Mouse (Mus musculus) midbrain, embryonic 16.5 days (tissue): ENCODE data around the gene Abca16. TPM values are rescaled to one million over a fixed set of nuclear protein-coding genes. Genes with fewer than 3 reads are reported as not detected.

Experiments
- ATAC-seq: fragments of 200-750 bp; cut with Nextera tagmentation; 2 replicates; pipeline ENCODE4 v1.8.0; 2017; ENCODE audit warnings: moderate TSS enrichment
- H3K27ac ChIP-seq: fragments of 300-500 bp; sonication (generic); 2 replicates; pipeline ENCODE4 v1.5.1; 2014; ENCODE audit warnings: mild to moderate bottlenecking, low read length, mixed read lengths
- H3K27me3 ChIP-seq: fragments of 300-500 bp; sonication (generic); 2 replicates; pipeline ENCODE4 v1.6.1; 2014; ENCODE audit warnings: low read depth, low read length, mixed read lengths; ENCODE audit not compliant: control insufficient read depth, insufficient read depth
- H3K36me3 ChIP-seq: fragments of 300-500 bp; sonication (generic); 2 replicates; pipeline ENCODE4 v1.6.1; 2014; ENCODE audit warnings: mild to moderate bottlenecking, low read length, moderate library complexity, mixed read lengths; ENCODE audit not compliant: control insufficient read depth, insufficient read depth
- H3K4me1 ChIP-seq: fragments of 300-500 bp; sonication (generic); 2 replicates; pipeline ENCODE4 v1.6.1; 2014; ENCODE audit warnings: mild to moderate bottlenecking, low read length, mixed read lengths; ENCODE audit not compliant: control insufficient read depth, insufficient read depth
- H3K4me2 ChIP-seq: fragments of 300-500 bp; sonication (generic); 2 replicates; pipeline ENCODE4 v1.6.1; 2014; ENCODE audit warnings: mild to moderate bottlenecking, low read length, mixed read lengths
- H3K4me3 ChIP-seq: fragments of 300-500 bp; sonication (generic); 2 replicates; pipeline ENCODE4 v1.5.1; 2014; ENCODE audit warnings: low read depth, mild to moderate bottlenecking, low read length, moderate library complexity, mixed read lengths
- H3K9ac ChIP-seq: fragments of 300-500 bp; sonication (generic); 2 replicates; pipeline ENCODE4 v1.6.1; 2014; ENCODE audit warnings: low read depth, low read length, mixed read lengths
- H3K9me3 ChIP-seq: fragments of 300-500 bp; sonication (generic); replicated peaks from 2 replicates; pipeline ENCODE4 v1.6.1; 2014; ENCODE audit warnings: mild to moderate bottlenecking, low read length, mixed read lengths; ENCODE audit not compliant: control insufficient read depth, poor library complexity, severe bottlenecking
- WGBS: fragments of 180-500 bp; shearing (Covaris S2); extraction: QIAGEN DNeasy Blood & Tissue Kit; methylation state at CpG from one replicate; pipeline ENCODE4 v1.1.7; 2014; 5-methylcytosine and 5-hydroxymethylcytosine counted together
- polyA plus RNA-seq: library from polyadenylated mRNA; unstranded; fragments of >200 nt; fragmentation: Nextera tagmentation; extraction: Ambion mirVana; gene quantifications from 2 replicates; pipeline ENCODE4 v1.2.1, GENCODE M21; 2015

The Abca16 gene
- polyA plus RNA-seq, 1 experiment from 2014 or later = not detected

DNA sequence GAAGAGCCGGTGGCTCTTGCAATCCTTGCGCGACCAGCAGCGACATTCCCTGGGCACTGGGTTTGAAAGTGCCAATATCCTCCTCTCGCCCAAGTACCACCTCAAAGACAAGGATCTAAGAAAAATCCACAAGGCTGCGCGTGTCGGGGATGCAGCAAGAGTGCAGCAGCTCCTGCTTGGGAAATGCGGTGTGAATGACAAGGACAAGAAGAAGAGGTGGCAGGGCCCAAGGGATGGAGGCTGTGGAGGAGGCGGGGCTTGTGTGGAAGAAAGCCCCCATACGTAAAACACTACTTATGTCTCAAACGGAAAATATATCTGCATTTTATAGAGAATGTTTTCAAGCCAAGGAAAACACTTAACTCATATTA lies 143.7 kb downstream of the Abca16 start:
- no peaks in the 10 kb centered on the region for H3K36me3 ChIP-seq
- H3K4me1 ChIP-seq = no peaks in the 10 kb centered on the region
- H3K9ac ChIP-seq = peak overlapping the region; percentile 51; the same call in 1 of the 2 replicates
- peak overlapping the region; percentile 69 for H3K27ac ChIP-seq
- H3K9me3 ChIP-seq = no peaks in the 10 kb centered on the region
- 44% methylated on average over 12 of the region's 12 CpGs for WGBS
- H3K27me3 ChIP-seq = no peaks in the 10 kb centered on the region
- ATAC-seq = peak; percentile 78
- H3K4me2 ChIP-seq = peak overlapping the region; percentile 65
- H3K4me3 ChIP-seq = peak overlapping the region; percentile 41

DNA sequence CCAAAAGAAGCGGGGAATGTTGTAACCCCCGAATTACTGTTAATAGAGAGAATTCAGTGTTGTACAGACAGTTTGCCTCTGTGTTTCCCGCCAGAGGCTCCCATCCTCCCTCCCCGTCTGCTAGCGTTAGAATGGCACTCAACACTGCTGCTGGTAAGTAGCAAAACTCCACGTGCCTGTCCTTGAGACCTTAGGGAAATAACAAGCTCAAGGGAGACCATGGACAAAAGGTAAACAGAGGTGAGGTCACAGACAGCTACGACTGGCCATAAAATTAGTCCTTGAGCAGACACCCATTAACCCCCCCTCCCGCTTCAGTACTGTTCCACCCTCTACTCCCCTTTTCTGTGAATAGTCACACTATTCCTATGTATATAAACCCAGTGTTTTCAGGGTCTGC lies 157.9 kb downstream of the Abca16 start:
- Histone ChIP-seq H3K9me3 (no peaks in the 10 kb centered on the region), H3K9ac (no peak overlapping the region), H3K27me3 (no peaks in the 10 kb centered on the region), H3K4me3 (no peak overlapping the region), H3K36me3 (no peaks in the 10 kb centered on the region), H3K4me2 (no peak overlapping the region), H3K27ac (no peak overlapping the region), H3K4me1 (no peaks in the 10 kb centered on the region)
- WGBS = 84% methylated on average over 8 of the region's 8 CpGs
- ATAC-seq = no peak

DNA sequence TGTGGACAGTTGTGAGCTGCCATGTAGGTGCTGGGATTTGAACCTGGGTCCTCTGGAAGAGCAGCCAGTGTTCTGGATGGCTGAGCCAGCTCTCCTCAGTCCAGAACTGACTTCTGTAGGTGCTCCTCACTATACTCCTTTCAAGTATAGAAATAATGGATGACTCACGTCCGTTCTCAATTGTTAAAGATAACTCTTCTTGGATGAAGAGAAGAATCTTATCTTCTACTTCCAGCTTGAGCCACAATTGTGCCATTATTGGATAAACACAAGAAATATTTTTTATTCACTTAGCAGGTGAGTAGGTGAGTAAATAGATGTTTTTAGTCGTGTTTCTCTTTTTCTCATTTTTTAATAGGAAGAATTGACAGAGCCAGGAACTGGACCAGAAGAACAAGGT lies 167.1 kb downstream of the Abca16 start:
- no peak overlapping the region for H3K4me2 ChIP-seq
- ATAC-seq = no peak
- no peak overlapping the region for H3K27ac ChIP-seq
- no peaks in the 10 kb centered on the region for H3K27me3 ChIP-seq
- no peaks in the 10 kb centered on the region for H3K4me1 ChIP-seq
- H3K36me3 ChIP-seq = no peaks in the 10 kb centered on the region
- H3K4me3 ChIP-seq = no peak overlapping the region
- H3K9me3 ChIP-seq = no peaks in the 10 kb centered on the region
- H3K9ac ChIP-seq = no peak overlapping the region
- WGBS = 81% methylated on average over 3 of the region's 3 CpGs

Other genes with a start within 250 kb of the Abca16 start
- not detected in 2 replicates for gene Anks4b, start 235.8 kb upstream of the Abca16 start, polyA plus RNA-seq
- gene Crym, start 207.5 kb upstream of the Abca16 start, polyA plus RNA-seq = 19.0 and 32.3 TPM in 2 replicates
- not detected in 2 replicates for gene Abca14, start 205.7 kb upstream of the Abca16 start, polyA plus RNA-seq
- not detected in 2 replicates for gene Abca15, start 81.0 kb upstream of the Abca16 start, polyA plus RNA-seq
- gene Uqcrc2, start 225.5 kb downstream of the Abca16 start, polyA plus RNA-seq = 222 and 235 TPM in 2 replicates